Mouse (Mus musculus) limb, embryonic 14.5 days (tissue): ENCODE data around the gene Map3k5. TPM values are rescaled to one million over a fixed set of nuclear protein-coding genes. Genes with fewer than 3 reads are reported as not detected.

ENCODE experiments used
- ATAC-seq: fragments of 200-750 bp; cut with Nextera tagmentation; 2 replicates; pipeline ENCODE4 v1.8.0; 2017; ENCODE audit warnings: low read depth, moderate number of reproducible peaks, moderate TSS enrichment; ENCODE audit not compliant: low FRiP score
- DNase-seq: peaks from one replicate; pipeline ENCODE4 v3.0.0-alpha.2; 2015; ENCODE audit warnings: low spot score
- H3K27ac ChIP-seq: fragments of 300-500 bp; sonication (generic); replicated peaks from 2 replicates; pipeline ENCODE4 v1.5.1; 2014; ENCODE audit warnings: low read depth, mild to moderate bottlenecking, low read length, moderate library complexity, mixed read lengths
- H3K27me3 ChIP-seq: fragments of 300-500 bp; sonication (generic); 2 replicates; pipeline ENCODE4 v1.6.1; 2014; ENCODE audit warnings: low read length, mixed read lengths; ENCODE audit not compliant: control insufficient read depth, insufficient read depth
- H3K36me3 ChIP-seq: fragments of 300-500 bp; sonication (generic); 2 replicates; pipeline ENCODE4 v1.6.1; 2014; ENCODE audit warnings: mild to moderate bottlenecking, low read length, moderate library complexity, mixed read lengths; ENCODE audit not compliant: control insufficient read depth, insufficient read depth
- H3K4me1 ChIP-seq: fragments of 300-500 bp; sonication (generic); 2 replicates; pipeline ENCODE4 v1.6.1; 2014; ENCODE audit warnings: antibody characterized with exemption, low read length, mixed read lengths; ENCODE audit not compliant: control insufficient read depth, insufficient read depth
- H3K4me2 ChIP-seq: fragments of 300-500 bp; sonication (generic); replicated peaks from 2 replicates; pipeline ENCODE4 v1.6.1; 2014; ENCODE audit warnings: low read depth, mild to moderate bottlenecking, low read length, moderate library complexity; ENCODE audit not compliant: severe bottlenecking
- H3K4me3 ChIP-seq: fragments of 300-500 bp; sonication (generic); replicated peaks from 2 replicates; pipeline ENCODE4 v1.5.1; 2014; ENCODE audit warnings: low read length
- H3K9ac ChIP-seq: fragments of 300-500 bp; sonication (generic); 2 replicates; pipeline ENCODE4 v1.6.1; 2014; ENCODE audit warnings: mild to moderate bottlenecking, low read depth, low read length, moderate library complexity; ENCODE audit not compliant: severe bottlenecking
- H3K9me3 ChIP-seq: fragments of 300-500 bp; sonication (generic); 2 replicates; pipeline ENCODE4 v1.6.1; 2016; ENCODE audit warnings: low read length; ENCODE audit not compliant: control insufficient read depth
- POLR2A ChIP-seq: fragments of 200-500 bp; IDR thresholded peaks from 2 replicates; pipeline ENCODE4 v1.8.0; 2012; ENCODE audit warnings: inconsistent platforms, mild to moderate bottlenecking, moderate library complexity, borderline replicate concordance; ENCODE audit not compliant: insufficient read depth, insufficient read length; ENCODE audit errors: extremely low read depth
- WGBS: fragments of 180-500 bp; shearing (Covaris S2); extraction: QIAGEN DNeasy Blood & Tissue Kit; methylation state at CpG from one replicate; pipeline ENCODE4 v1.1.7; 2014; 5-methylcytosine and 5-hydroxymethylcytosine counted together
- polyA plus RNA-seq, 2 experiments: library from polyadenylated mRNA; depleted of rRNA in 1 of 2; stranded (reverse) in 1 of 2; unstranded in 1 of 2; fragments of >200 nt; fragmentation: Nextera tagmentation in 1 of 2; extraction: Ambion mirVana in 1 of 2; gene quantifications; 2 replicates each; pipeline versions ENCODE4 v1.2.1 to v1.2.3; 2012 to 2014

Map3k5 gene
- polyA plus RNA-seq, 2 experiments = 2.0 to 3.5 TPM

GRCm38 (mm10) chr10:20018806-20019205, 84.5 kb downstream of the Map3k5 start:
- no peak for TF ChIP-seq POLR2A
- no peak overlapping the region for H3K9ac ChIP-seq
- no peak overlapping the region for H3K4me3 ChIP-seq
- H3K9me3 ChIP-seq = peaks cover 4% of the 10 kb centered on the region; the same call in 1 of the 2 replicates
- ATAC-seq (no peak), DNase-seq (no peak)
- H3K27ac ChIP-seq = no peak overlapping the region
- no peaks in the 10 kb centered on the region for H3K27me3 ChIP-seq
- no peak overlapping the region for H3K4me2 ChIP-seq
- no peaks in the 10 kb centered on the region for H3K4me1 ChIP-seq
- 91% methylated on average over 3 of the region's 3 CpGs for WGBS
- no peaks in the 10 kb centered on the region for H3K36me3 ChIP-seq

GRCm38 (mm10) chr10:20021256-20021655, 87.0 kb downstream of the Map3k5 start:
- Histone ChIP-seq H3K4me3 (no peak overlapping the region), H3K27ac (no peak overlapping the region), H3K9ac (no peak overlapping the region), H3K27me3 (no peaks in the 10 kb centered on the region), H3K4me2 (no peak overlapping the region), H3K4me1 (no peaks in the 10 kb centered on the region), H3K36me3 (no peaks in the 10 kb centered on the region), H3K9me3 (peaks cover 4% of the 10 kb centered on the region; the same call in 1 of the 2 replicates)
- 65% methylated on average over 6 of the region's 6 CpGs for WGBS
- ATAC-seq (no peak), DNase-seq (no peak)
- no peak for TF ChIP-seq POLR2A

DNA sequence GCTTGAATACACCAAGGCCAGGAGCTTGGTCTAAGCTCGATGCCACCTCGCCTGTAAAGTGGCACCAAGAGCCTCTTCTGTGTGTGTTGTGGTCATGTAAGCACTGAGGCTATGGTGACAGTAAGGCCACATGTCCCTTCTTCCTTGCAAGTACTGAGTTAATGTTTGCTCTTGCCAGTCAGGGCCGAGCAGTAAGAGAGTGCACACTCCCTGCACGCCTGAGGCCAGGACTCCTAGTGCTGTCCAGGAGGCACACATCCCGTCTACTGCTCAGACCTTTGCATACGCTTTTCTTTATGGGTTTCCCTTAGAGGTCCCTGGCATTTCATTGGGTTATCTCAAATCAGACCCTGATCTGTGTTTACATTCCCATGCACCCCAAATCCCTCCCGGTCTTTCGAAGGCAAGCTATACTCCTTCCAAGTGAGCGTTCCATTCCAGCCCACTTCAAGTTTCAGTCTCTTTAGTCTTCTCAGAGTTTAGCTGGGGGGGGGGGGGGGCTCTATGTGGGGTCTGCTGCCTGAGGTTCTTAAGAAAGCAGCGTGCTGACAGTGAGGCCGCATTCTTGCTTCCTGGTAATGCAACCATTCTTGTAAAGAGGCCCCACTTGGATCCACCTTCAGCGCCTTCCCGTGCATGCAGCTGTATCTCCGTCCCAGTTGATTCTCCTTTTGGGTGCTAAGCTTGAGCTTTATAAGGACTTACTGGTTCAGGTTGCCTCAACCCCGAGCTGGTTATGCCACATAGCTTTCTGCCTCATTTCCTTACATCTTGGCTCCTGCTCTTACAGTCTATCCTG, 87.6 kb downstream of the Map3k5 start:
- Histone ChIP-seq H3K9ac (no peak overlapping the region), H3K4me3 (no peak overlapping the region), H3K9me3 (peaks cover 4% of the 10 kb centered on the region; the same call in 1 of the 2 replicates), H3K4me2 (no peak overlapping the region), H3K27me3 (no peaks in the 10 kb centered on the region), H3K4me1 (no peaks in the 10 kb centered on the region), H3K36me3 (no peaks in the 10 kb centered on the region), H3K27ac (no peak overlapping the region)
- 74% methylated on average over 15 of the region's 15 CpGs for WGBS
- ATAC-seq (no peak), DNase-seq (no peak)
- no peak for TF ChIP-seq POLR2A

- ATAC-seq (no peak), DNase-seq (no peak)
- Histone ChIP-seq H3K9ac (no peak overlapping the region), H3K9me3 (peaks cover 2% of the 10 kb centered on the region; the same call in 1 of the 2 replicates), H3K4me3 (no peak overlapping the region), H3K27me3 (no peaks in the 10 kb centered on the region), H3K27ac (no peak overlapping the region), H3K36me3 (no peaks in the 10 kb centered on the region), H3K4me1 (no peaks in the 10 kb centered on the region), H3K4me2 (no peak overlapping the region)
- TF ChIP-seq POLR2A = no peak
- WGBS = 62% methylated on average over 10 of the region's 10 CpGs
These were observed 88.5 kb downstream of the Map3k5 start for GRCm38 (mm10) chr10:20022608-20023340.

DNA sequence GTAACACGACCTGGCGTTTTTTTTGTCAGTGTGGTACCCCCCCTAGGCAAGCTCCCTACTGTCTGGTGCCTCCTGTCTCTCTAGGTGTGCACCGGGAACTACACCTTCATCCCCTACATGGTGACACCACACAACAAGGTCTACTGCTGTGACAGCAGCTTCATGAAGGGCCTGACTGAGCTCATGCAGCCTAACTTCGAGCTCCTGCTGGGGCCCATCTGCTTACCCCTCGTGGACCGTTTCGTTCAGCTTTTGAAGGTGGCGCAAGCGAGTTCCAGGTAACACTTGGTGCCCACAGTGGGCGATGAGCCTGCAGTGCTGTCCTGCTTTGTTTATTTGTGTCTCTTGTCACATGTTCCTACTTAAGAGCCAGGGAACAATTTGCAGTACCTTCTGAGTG, 89.3 kb downstream of the Map3k5 start:
- no peak for ATAC-seq
- no peaks in the 10 kb centered on the region for H3K4me1 ChIP-seq
- H3K36me3 ChIP-seq = no peaks in the 10 kb centered on the region
- no peaks in the 10 kb centered on the region for H3K9me3 ChIP-seq
- no peaks in the 10 kb centered on the region for H3K27me3 ChIP-seq
- DNase-seq = no peak
- TF ChIP-seq POLR2A = no peak
- H3K4me3 ChIP-seq = no peak overlapping the region
- no peak overlapping the region for H3K4me2 ChIP-seq
- 73% methylated on average over 10 of the region's 10 CpGs for WGBS
- H3K27ac ChIP-seq = no peak overlapping the region
- H3K9ac ChIP-seq = no peak overlapping the region
